Mouse (Mus musculus): ENCODE results near the gene Zcchc2.
A peak's percentile ranks its signal among the peaks of the same experiment; 100 is the strongest.

Zcchc2 gene

GRCm38 (mm10) chr1:106070814-106071213 lies 80.6 kb downstream of the Zcchc2 start:
- no peak for DNase-seq (ENCODE audit: extremely low read depth, insufficient read length, low spot score)

- DNase-seq (ENCODE audit: extremely low read depth, insufficient read length, low spot score) = peak; percentile 18
These were observed 81.2 kb downstream of the Zcchc2 start for GRCm38 (mm10) chr1:106071237-106072070.

GRCm38 (mm10) chr1:106072071-106072440 lies 81.8 kb downstream of the Zcchc2 start:
- DNase-seq (ENCODE audit: extremely low read depth, insufficient read length, low spot score) = no peak

- no peak for DNase-seq (ENCODE audit: extremely low read depth, insufficient read length, low spot score)
These were observed 83.0 kb downstream of the Zcchc2 start for GRCm38 (mm10) chr1:106073166-106073565.

GRCm38 (mm10) chr1:106074141-106074540 lies 83.9 kb downstream of the Zcchc2 start:
- no peak for DNase-seq (ENCODE audit: extremely low read depth, insufficient read length, low spot score)

- DNase-seq (ENCODE audit: extremely low read depth, insufficient read length, low spot score) = no peak
These were observed 84.5 kb downstream of the Zcchc2 start for GRCm38 (mm10) chr1:106074656-106075055.

- no peak for DNase-seq (ENCODE audit: extremely low read depth, insufficient read length, low spot score)
These were observed 86.4 kb downstream of the Zcchc2 start for GRCm38 (mm10) chr1:106076641-106077040.

- DNase-seq (ENCODE audit: extremely low read depth, insufficient read length, low spot score) = no peak
These were observed 87.0 kb downstream of the Zcchc2 start for GRCm38 (mm10) chr1:106077166-106077565.
